Mouse (Mus musculus) midbrain, postnatal 0 days (tissue): ENCODE measurements around the gene Plcl1. TPM values are rescaled to one million over a fixed set of nuclear protein-coding genes. Genes with fewer than 3 reads are reported as not detected.

Experiments used
- ATAC-seq: fragments of 200-750 bp; cut with Nextera tagmentation; 2 replicates; pipeline ENCODE4 v1.8.0; 2017; ENCODE audit warnings: moderate number of reproducible peaks, mild to moderate bottlenecking, moderate TSS enrichment, moderate library complexity; ENCODE audit not compliant: low FRiP score
- DNase-seq: peaks from one replicate; pipeline ENCODE4 v3.0.0-alpha.2; 2015; ENCODE audit warnings: low spot score
- H3K27ac ChIP-seq: fragments of 300-500 bp; sonication (generic); 2 replicates; pipeline ENCODE4 v1.5.1; 2014; ENCODE audit warnings: low read depth, mild to moderate bottlenecking, low read length, mixed read lengths
- H3K27me3 ChIP-seq: fragments of 300-500 bp; sonication (generic); 2 replicates; pipeline ENCODE4 v1.6.1; 2014; ENCODE audit warnings: low read length, control low read depth, mixed read lengths; ENCODE audit not compliant: insufficient read depth
- H3K36me3 ChIP-seq: fragments of 300-500 bp; sonication (generic); 2 replicates; pipeline ENCODE4 v1.6.1; 2014; ENCODE audit warnings: low read length, control low read depth, mixed read lengths; ENCODE audit not compliant: insufficient read depth
- H3K4me1 ChIP-seq: fragments of 300-500 bp; sonication (generic); 2 replicates; pipeline ENCODE4 v1.6.1; 2014; ENCODE audit warnings: mild to moderate bottlenecking, control low read depth, antibody characterized with exemption, low read length, mixed read lengths; ENCODE audit not compliant: insufficient read depth
- H3K4me2 ChIP-seq: fragments of 300-500 bp; sonication (generic); 2 replicates; pipeline ENCODE4 v1.6.1; 2014; ENCODE audit warnings: low read depth, mild to moderate bottlenecking, low read length, mixed read lengths; ENCODE audit not compliant: poor library complexity, severe bottlenecking
- H3K4me3 ChIP-seq: fragments of 300-500 bp; sonication (generic); 2 replicates; pipeline ENCODE4 v1.5.1; 2014; ENCODE audit warnings: low read depth, mild to moderate bottlenecking, low read length, moderate library complexity
- H3K9ac ChIP-seq: fragments of 300-500 bp; sonication (generic); replicated peaks from 2 replicates; pipeline ENCODE4 v1.6.1; 2014; ENCODE audit warnings: mild to moderate bottlenecking, low read length, moderate library complexity, mixed read lengths; ENCODE audit not compliant: poor library complexity, severe bottlenecking
- H3K9me3 ChIP-seq: fragments of 300-500 bp; sonication (generic); 2 replicates; pipeline ENCODE4 v1.6.1; 2016; ENCODE audit warnings: low read length, control low read depth
- CTCF ChIP-seq: IDR thresholded peaks from 2 replicates; pipeline ENCODE4 v1.5.1; 2016; ENCODE audit warnings: antibody characterized with exemption, mild to moderate bottlenecking
- WGBS: fragments of 180-500 bp; shearing (Covaris S2); extraction: QIAGEN DNeasy Blood & Tissue Kit; methylation state at CpG from one replicate; pipeline ENCODE4 v1.1.7; 2014; 5-methylcytosine and 5-hydroxymethylcytosine counted together
- polyA plus RNA-seq: library from polyadenylated mRNA; unstranded; fragments of >200 nt; fragmentation: Nextera tagmentation; extraction: Ambion mirVana; gene quantifications from 2 replicates; pipeline ENCODE4 v1.2.1, GENCODE M21; 2015
- total RNA-seq: library from RNA; depleted of rRNA; stranded (reverse); fragments of >200 nt; gene quantifications from 2 replicates; pipeline ENCODE4 v1.2.3, GENCODE M21; 2014

Plcl1 gene
- total and polyA plus RNA-seq, 2 experiments from 2014 or later: 3.9 to 9.4 TPM

GRCm38 (mm10) chr1:55702106-55702505 lies 296.4 kb downstream of the Plcl1 start:
- no peak for TF ChIP-seq CTCF
- Histone ChIP-seq H3K4me1 (0 out of 2 replicates have a peak, but pooled peaks cover 3% of the 10 kb centered on the region), H3K27ac (no peak overlapping the region), H3K4me2 (no peak overlapping the region), H3K9me3 (no peaks in the 10 kb centered on the region), H3K9ac (no peak overlapping the region), H3K4me3 (no peak overlapping the region), H3K27me3 (no peaks in the 10 kb centered on the region), H3K36me3 (no peaks in the 10 kb centered on the region)
- WGBS: 13% methylated on average over 3 of the region's 3 CpGs
- ATAC-seq (no peak), DNase-seq (no peak)

- H3K27ac ChIP-seq: no peak overlapping the region
- no peak overlapping the region for H3K4me3 ChIP-seq
- H3K4me1 ChIP-seq: 0 out of 2 replicates have a peak, but pooled peaks cover 3% of the 10 kb centered on the region
- H3K4me2 ChIP-seq: no peak overlapping the region
- DNase-seq (peak; percentile 24), ATAC-seq (no peak; the same call in 1 of the 2 replicates)
- no peak for TF ChIP-seq CTCF
- H3K9me3 ChIP-seq: no peaks in the 10 kb centered on the region
- no peaks in the 10 kb centered on the region for H3K36me3 ChIP-seq
- 22% methylated on average over 2 of the region's 2 CpGs for WGBS
- H3K9ac ChIP-seq: no peak overlapping the region
- H3K27me3 ChIP-seq: no peaks in the 10 kb centered on the region
Measured at GRCm38 (mm10) chr1:55704707-55705106, 299.0 kb downstream of the Plcl1 start.

GRCm38 (mm10) chr1:55705173-55705572 lies 299.5 kb downstream of the Plcl1 start:
- WGBS: 33% methylated on average over 6 of the region's 6 CpGs
- 0 out of 2 replicates have a peak, but pooled peaks cover 3% of the 10 kb centered on the region for H3K4me1 ChIP-seq
- H3K9me3 ChIP-seq: no peaks in the 10 kb centered on the region
- H3K9ac ChIP-seq: no peak overlapping the region
- H3K27me3 ChIP-seq: no peaks in the 10 kb centered on the region
- H3K36me3 ChIP-seq: no peaks in the 10 kb centered on the region
- TF ChIP-seq CTCF: no peak
- no peak overlapping the region for H3K27ac ChIP-seq
- ATAC-seq (no peak), DNase-seq (no peak)
- no peak overlapping the region for H3K4me3 ChIP-seq
- H3K4me2 ChIP-seq: no peak overlapping the region

GRCm38 (mm10) chr1:55705756-55706155 lies 300.0 kb downstream of the Plcl1 start:
- WGBS: 57% methylated on average over 3 of the region's 3 CpGs
- H3K27ac ChIP-seq: no peak overlapping the region
- DNase-seq (no peak), ATAC-seq (no peak)
- no peaks in the 10 kb centered on the region for H3K9me3 ChIP-seq
- H3K4me2 ChIP-seq: no peak overlapping the region
- no peaks in the 10 kb centered on the region for H3K36me3 ChIP-seq
- H3K9ac ChIP-seq: no peak overlapping the region
- no peak for TF ChIP-seq CTCF
- H3K4me3 ChIP-seq: no peak overlapping the region
- H3K4me1 ChIP-seq: 0 out of 2 replicates have a peak, but pooled peaks cover 3% of the 10 kb centered on the region
- H3K27me3 ChIP-seq: no peaks in the 10 kb centered on the region

- H3K4me1 ChIP-seq: 0 out of 2 replicates have a peak, but pooled peaks cover 3% of the 10 kb centered on the region
- DNase-seq (peak; percentile 31), ATAC-seq (no peak)
- H3K9me3 ChIP-seq: no peaks in the 10 kb centered on the region
- TF ChIP-seq CTCF: no peak
- no peaks in the 10 kb centered on the region for H3K36me3 ChIP-seq
- no peaks in the 10 kb centered on the region for H3K27me3 ChIP-seq
- H3K4me2 ChIP-seq: no peak overlapping the region
- no peak overlapping the region for H3K4me3 ChIP-seq
- 31% methylated on average over 1 of the region's 1 CpGs for WGBS
- H3K27ac ChIP-seq: no peak overlapping the region; the same call in 1 of the 2 replicates
- H3K9ac ChIP-seq: no peak overlapping the region
Measured at GRCm38 (mm10) chr1:55706933-55707332, 301.2 kb downstream of the Plcl1 start.

GRCm38 (mm10) chr1:55717283-55717803 lies 311.6 kb downstream of the Plcl1 start:
- no peak overlapping the region for H3K27ac ChIP-seq
- no peaks in the 10 kb centered on the region for H3K27me3 ChIP-seq
- 80% methylated on average over 4 of the region's 4 CpGs for WGBS
- no peak overlapping the region for H3K9ac ChIP-seq
- no peak for TF ChIP-seq CTCF
- H3K4me2 ChIP-seq: no peak overlapping the region
- ATAC-seq (no peak), DNase-seq (no peak)
- no peak overlapping the region for H3K4me3 ChIP-seq
- H3K9me3 ChIP-seq: no peaks in the 10 kb centered on the region
- H3K36me3 ChIP-seq: no peaks in the 10 kb centered on the region
- H3K4me1 ChIP-seq: no peaks in the 10 kb centered on the region
